Mouse (Mus musculus): Measurements from ENCODE around the gene Plekhm3. TPM values are rescaled to one million over a fixed set of nuclear protein-coding genes. Genes with fewer than 3 reads are reported as not detected.
A peak's percentile ranks its signal among the peaks of the same experiment; 100 is the strongest.

Gene Plekhm3
- total and polyA plus RNA-seq, 2 experiments from 2014 or later, result 3.5 to 12.4 TPM

DNA sequence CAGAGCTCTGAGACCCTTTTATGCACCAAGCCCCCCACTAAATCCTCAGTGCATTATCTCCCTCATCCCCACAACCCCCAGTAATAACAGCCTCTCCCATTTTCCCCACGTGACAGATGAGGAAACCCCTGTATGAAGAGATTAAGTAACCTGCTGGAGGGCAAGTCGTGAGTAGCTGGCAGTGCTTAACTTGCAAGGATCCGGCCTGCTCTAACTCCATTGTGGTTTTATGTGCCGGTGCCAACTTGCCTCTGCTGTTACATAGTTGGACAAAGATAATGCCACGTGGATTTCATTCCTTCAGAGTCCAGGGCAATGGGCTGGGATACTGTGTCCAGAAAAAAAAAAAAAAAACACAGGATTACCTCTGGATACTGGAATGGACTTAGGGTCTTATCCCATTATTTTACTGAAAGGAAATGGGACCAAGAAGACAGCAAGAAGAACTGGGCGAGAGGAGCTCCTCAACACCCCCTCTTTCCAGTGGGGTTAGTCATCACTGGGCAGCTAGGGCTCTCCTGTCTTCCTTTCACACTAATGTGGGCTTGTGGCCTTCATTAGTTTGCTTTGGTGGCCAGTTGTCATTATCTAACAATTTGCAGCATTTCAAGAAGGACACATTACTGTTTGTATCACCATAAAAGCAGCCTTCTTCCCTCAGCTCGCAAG lies 200.5 kb downstream of the Plekhm3 start:
- H3K27me3 ChIP-seq (ENCODE audit: control insufficient read depth, insufficient read depth, low read length), result no peaks in the 10 kb centered on the region
- H3K36me3 ChIP-seq (replicated peaks; ENCODE audit: control insufficient read depth, insufficient read depth, low read length), result no peaks in the 10 kb centered on the region
- no peak for TF ChIP-seq EP300 (IDR thresholded peaks at IDR 0.05; ENCODE audit: low read depth)
- no peak for TF ChIP-seq CTCF (IDR thresholded peaks at IDR 0.05; ENCODE audit: low read depth)
- peaks cover 9% of the 10 kb centered on the region for H3K4me1 ChIP-seq (ENCODE audit: control insufficient read depth, insufficient read depth)
- H3K4me3 ChIP-seq (ENCODE audit: low read depth, low read length), result no peak overlapping the region
- 0 out of 2 replicates have a peak, but pooled peaks have one; percentile 16 for ATAC-seq (ENCODE audit: insufficient read depth, low read depth)
- no peak for DNase-seq (ENCODE audit: low spot score)
- no peak overlapping the region for H3K9ac ChIP-seq (replicated peaks; ENCODE audit: low read depth, low read length)
- H3K27ac ChIP-seq (ENCODE audit: low read depth), result peak overlapping the region; percentile 38; the same call in 1 of the 2 replicates
- no peaks in the 10 kb centered on the region for H3K9me3 ChIP-seq (replicated peaks; ENCODE audit: control insufficient read depth, low read length)
- WGBS, result 46% methylated on average over 7 of the region's 7 CpGs
- peak overlapping the region; percentile 34; the same call in 1 of the 2 replicates for H3K4me2 ChIP-seq (ENCODE audit: low read depth, low read length)

GRCm38 (mm10) chr1:64754658-64755057 lies 202.0 kb downstream of the Plekhm3 start:
- WGBS, result 91% methylated on average over 5 of the region's 5 CpGs
- no peak overlapping the region for H3K4me3 ChIP-seq (ENCODE audit: low read depth, low read length)
- H3K4me1 ChIP-seq (ENCODE audit: control insufficient read depth, insufficient read depth), result peaks cover 9% of the 10 kb centered on the region
- no peak for TF ChIP-seq CTCF (IDR thresholded peaks at IDR 0.05; ENCODE audit: low read depth)
- TF ChIP-seq EP300 (IDR thresholded peaks at IDR 0.05; ENCODE audit: low read depth), result no peak
- no peak overlapping the region for H3K4me2 ChIP-seq (ENCODE audit: low read depth, low read length)
- no peaks in the 10 kb centered on the region for H3K9me3 ChIP-seq (replicated peaks; ENCODE audit: control insufficient read depth, low read length)
- DNase-seq (ENCODE audit: low spot score) (no peak), ATAC-seq (ENCODE audit: insufficient read depth, low read depth) (no peak)
- H3K27ac ChIP-seq (ENCODE audit: low read depth), result no peak overlapping the region
- no peaks in the 10 kb centered on the region for H3K36me3 ChIP-seq (replicated peaks; ENCODE audit: control insufficient read depth, insufficient read depth, low read length)
- no peak overlapping the region for H3K9ac ChIP-seq (replicated peaks; ENCODE audit: low read depth, low read length)
- no peaks in the 10 kb centered on the region for H3K27me3 ChIP-seq (ENCODE audit: control insufficient read depth, insufficient read depth, low read length)

- H3K27me3 ChIP-seq (ENCODE audit: control insufficient read depth, insufficient read depth, low read length), result no peaks in the 10 kb centered on the region
- no peak overlapping the region for H3K4me2 ChIP-seq (ENCODE audit: low read depth, low read length)
- peaks cover 9% of the 10 kb centered on the region for H3K4me1 ChIP-seq (ENCODE audit: control insufficient read depth, insufficient read depth)
- DNase-seq (ENCODE audit: low spot score) (no peak), ATAC-seq (ENCODE audit: insufficient read depth, low read depth) (no peak)
- H3K4me3 ChIP-seq (ENCODE audit: low read depth, low read length), result no peak overlapping the region
- 69% methylated on average over 7 of the region's 7 CpGs for WGBS
- no peak overlapping the region for H3K27ac ChIP-seq (ENCODE audit: low read depth)
- H3K9me3 ChIP-seq (replicated peaks; ENCODE audit: control insufficient read depth, low read length), result no peaks in the 10 kb centered on the region
- TF ChIP-seq CTCF (IDR thresholded peaks at IDR 0.05; ENCODE audit: low read depth) (no peak), EP300 (IDR thresholded peaks at IDR 0.05; ENCODE audit: low read depth) (no peak)
- no peak overlapping the region for H3K9ac ChIP-seq (replicated peaks; ENCODE audit: low read depth, low read length)
- no peaks in the 10 kb centered on the region for H3K36me3 ChIP-seq (replicated peaks; ENCODE audit: control insufficient read depth, insufficient read depth, low read length)
Measured at GRCm38 (mm10) chr1:64753668-64754067, 203.0 kb downstream of the Plekhm3 start.

DNA sequence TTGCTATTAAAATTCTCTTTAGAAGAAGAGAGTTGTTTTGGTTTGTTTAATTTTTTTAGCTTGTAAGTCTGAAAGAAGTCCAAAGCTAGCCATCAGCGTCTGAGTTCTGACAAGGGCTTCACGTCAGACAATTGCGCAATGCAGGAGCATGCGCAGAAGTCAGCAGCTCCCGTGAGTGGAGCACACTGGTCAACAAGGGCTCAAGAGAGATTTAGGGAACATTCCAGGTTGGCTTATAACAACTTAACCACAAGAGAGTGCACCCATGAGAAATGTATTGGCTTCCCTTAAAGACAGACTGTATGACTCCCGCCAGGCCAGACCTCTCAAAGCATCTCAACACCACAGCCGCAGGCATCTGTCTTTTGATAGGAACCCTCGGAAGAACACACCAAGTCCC lies 203.5 kb downstream of the Plekhm3 start:
- Histone ChIP-seq H3K27me3 (ENCODE audit: control insufficient read depth, insufficient read depth, low read length) (no peaks in the 10 kb centered on the region), H3K4me3 (ENCODE audit: low read depth, low read length) (no peak overlapping the region), H3K9ac (replicated peaks; ENCODE audit: low read depth, low read length) (no peak overlapping the region), H3K27ac (ENCODE audit: low read depth) (no peak overlapping the region), H3K4me2 (ENCODE audit: low read depth, low read length) (no peak overlapping the region), H3K9me3 (replicated peaks; ENCODE audit: control insufficient read depth, low read length) (no peaks in the 10 kb centered on the region), H3K4me1 (ENCODE audit: control insufficient read depth, insufficient read depth) (peaks cover 9% of the 10 kb centered on the region), H3K36me3 (replicated peaks; ENCODE audit: control insufficient read depth, insufficient read depth, low read length) (no peaks in the 10 kb centered on the region)
- TF ChIP-seq CTCF (IDR thresholded peaks at IDR 0.05; ENCODE audit: low read depth) (no peak), EP300 (IDR thresholded peaks at IDR 0.05; ENCODE audit: low read depth) (no peak)
- DNase-seq (ENCODE audit: low spot score), result peak; percentile 27
- 72% methylated on average over 8 of the region's 8 CpGs for WGBS
- ATAC-seq (ENCODE audit: insufficient read depth, low read depth), result peak; percentile 55; the same call in 1 of the 2 replicates

DNA sequence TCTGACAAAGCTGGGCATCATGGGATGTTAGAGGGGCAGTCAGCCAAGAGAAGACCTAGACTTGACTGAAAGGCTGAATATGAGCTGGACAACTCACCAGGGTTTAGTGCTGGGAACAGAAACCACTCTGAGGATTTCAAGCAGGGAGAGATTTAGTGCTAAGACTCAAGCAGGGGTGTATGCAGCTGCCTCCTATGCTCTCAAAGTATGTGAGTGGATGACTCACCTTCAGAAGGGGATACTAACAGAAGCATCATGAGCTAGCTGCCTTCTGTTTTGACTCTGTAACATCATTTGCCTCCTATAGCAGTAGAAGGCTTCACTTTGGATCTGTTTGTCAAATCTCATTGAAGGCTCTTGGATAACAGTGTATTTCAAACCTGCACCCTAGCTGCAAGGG lies 212.0 kb downstream of the Plekhm3 start:
- ATAC-seq (ENCODE audit: insufficient read depth, low read depth), result no peak
- Histone ChIP-seq H3K27me3 (ENCODE audit: control insufficient read depth, insufficient read depth, low read length) (no peaks in the 10 kb centered on the region), H3K4me2 (ENCODE audit: low read depth, low read length) (no peak overlapping the region), H3K36me3 (replicated peaks; ENCODE audit: control insufficient read depth, insufficient read depth, low read length) (no peaks in the 10 kb centered on the region), H3K9me3 (replicated peaks; ENCODE audit: control insufficient read depth, low read length) (no peaks in the 10 kb centered on the region), H3K4me1 (ENCODE audit: control insufficient read depth, insufficient read depth) (no peaks in the 10 kb centered on the region), H3K9ac (replicated peaks; ENCODE audit: low read depth, low read length) (no peak overlapping the region), H3K4me3 (ENCODE audit: low read depth, low read length) (no peak overlapping the region), H3K27ac (ENCODE audit: low read depth) (no peak overlapping the region)
- no peak for DNase-seq (ENCODE audit: low spot score)
- TF ChIP-seq CTCF (IDR thresholded peaks at IDR 0.05; ENCODE audit: low read depth), result no peak
- no peak for TF ChIP-seq EP300 (IDR thresholded peaks at IDR 0.05; ENCODE audit: low read depth)

Measured in heart, postnatal 0 days (tissue).